Mouse (Mus musculus): Measurements from ENCODE around the gene Asb13. TPM values are rescaled to one million over a fixed set of nuclear protein-coding genes. Genes with fewer than 3 reads are reported as not detected.

The Asb13 gene
- total and polyA plus RNA-seq, 2 experiments from 2014 or later = 10.9 to 17.3 TPM

DNA sequence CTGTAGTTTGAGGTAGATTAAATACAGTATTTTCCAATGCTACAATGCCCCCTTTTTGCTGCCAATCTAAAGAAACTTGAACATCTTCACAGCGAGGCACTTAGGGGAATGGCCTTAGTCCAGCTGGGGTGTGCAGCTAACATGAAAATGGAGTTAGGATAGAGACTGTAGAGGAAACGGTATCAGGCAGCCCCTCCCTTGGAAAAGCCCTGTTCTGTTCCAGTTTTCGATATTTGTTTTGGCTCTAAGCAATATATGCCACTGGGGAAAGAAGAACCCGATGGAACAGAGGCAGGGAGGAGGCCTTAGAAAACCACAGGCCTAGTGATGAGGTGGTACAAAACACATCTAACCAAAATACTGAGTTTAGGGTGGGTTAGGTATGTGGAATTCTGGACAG lies 42.0 kb downstream of the Asb13 start:
- 85% methylated on average over 4 of the region's 4 CpGs for WGBS
- no peaks in the 10 kb centered on the region for H3K9me3 ChIP-seq (ENCODE audit: low read length)
- DNase-seq (ENCODE audit: low spot score) = no peak
- no peaks in the 10 kb centered on the region for H3K4me1 ChIP-seq (ENCODE audit: insufficient read depth, low read length)
- no peak overlapping the region for H3K4me2 ChIP-seq (ENCODE audit: low read depth, low read length, poor library complexity, severe bottlenecking)
- no peak for TF ChIP-seq CTCF (IDR thresholded peaks at IDR 0.05)
- no peak overlapping the region for H3K4me3 ChIP-seq (ENCODE audit: low read depth, low read length)
- no peak for ATAC-seq (ENCODE audit: low FRiP score)
- H3K36me3 ChIP-seq (ENCODE audit: insufficient read depth, low read length) = no peaks in the 10 kb centered on the region
- H3K9ac ChIP-seq (replicated peaks; ENCODE audit: low read length, poor library complexity, severe bottlenecking) = no peak overlapping the region
- H3K27ac ChIP-seq (ENCODE audit: low read depth, low read length) = no peak overlapping the region
- H3K27me3 ChIP-seq (ENCODE audit: insufficient read depth, low read length) = no peaks in the 10 kb centered on the region

DNA sequence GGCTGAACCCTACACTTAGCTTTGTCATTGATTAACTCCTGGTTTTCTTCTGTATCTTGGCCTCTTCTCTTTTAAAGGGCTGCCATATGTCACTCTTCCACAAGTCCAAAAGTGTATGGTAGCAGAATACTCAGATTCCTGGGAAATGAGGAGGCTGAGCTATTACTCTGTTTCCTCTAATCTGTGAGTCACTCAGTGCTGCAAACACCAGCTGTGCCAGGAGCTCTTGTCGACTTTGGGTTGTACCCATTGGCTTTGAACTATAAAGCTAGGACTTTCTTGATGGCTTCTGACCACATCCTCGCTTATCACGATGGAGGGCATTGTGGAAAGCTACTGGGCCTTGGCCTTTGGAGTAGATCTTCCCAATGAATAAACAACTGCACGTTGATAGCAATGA lies 45.3 kb downstream of the Asb13 start:
- ATAC-seq (ENCODE audit: low FRiP score) = no peak

DNA sequence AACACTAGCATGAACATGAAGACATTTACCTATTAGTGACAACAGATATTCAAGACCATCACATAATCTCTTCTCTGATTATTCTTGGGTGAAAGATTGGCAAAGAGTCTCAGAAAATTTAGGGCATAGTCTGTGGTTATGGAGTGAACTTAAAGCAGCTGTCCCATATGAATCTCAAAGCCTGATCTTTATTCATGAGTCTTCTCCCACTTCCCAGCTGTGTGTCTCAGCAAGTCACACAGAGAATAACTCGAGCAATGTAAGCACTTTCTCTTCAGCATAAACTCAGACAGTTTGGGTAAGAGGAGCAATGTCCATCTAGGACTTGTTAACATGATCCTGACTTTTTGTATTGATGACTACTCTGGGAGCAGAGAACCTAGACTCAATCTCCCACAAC lies 52.5 kb downstream of the Asb13 start:
- no peak for DNase-seq (ENCODE audit: low spot score)
- 63% methylated on average over 1 of the region's 1 CpGs for WGBS

More for the DNA sequence above, 45.3 kb downstream of the Asb13 start:
- H3K4me1 ChIP-seq (ENCODE audit: insufficient read depth, low read length) = no peaks in the 10 kb centered on the region
- H3K9me3 ChIP-seq (ENCODE audit: low read length) = no peaks in the 10 kb centered on the region
- H3K4me3 ChIP-seq (ENCODE audit: low read depth, low read length) = no peak overlapping the region
- no peaks in the 10 kb centered on the region for H3K27me3 ChIP-seq (ENCODE audit: insufficient read depth, low read length)
- no peak for TF ChIP-seq CTCF (IDR thresholded peaks at IDR 0.05)
- H3K9ac ChIP-seq (replicated peaks; ENCODE audit: low read length, poor library complexity, severe bottlenecking) = no peak overlapping the region
- H3K27ac ChIP-seq (ENCODE audit: low read depth, low read length) = no peak overlapping the region
- no peaks in the 10 kb centered on the region for H3K36me3 ChIP-seq (ENCODE audit: insufficient read depth, low read length)
- WGBS = 91% methylated on average over 4 of the region's 4 CpGs
- no peak for DNase-seq (ENCODE audit: low spot score)
- H3K4me2 ChIP-seq (ENCODE audit: low read depth, low read length, poor library complexity, severe bottlenecking) = no peak overlapping the region

DNA sequence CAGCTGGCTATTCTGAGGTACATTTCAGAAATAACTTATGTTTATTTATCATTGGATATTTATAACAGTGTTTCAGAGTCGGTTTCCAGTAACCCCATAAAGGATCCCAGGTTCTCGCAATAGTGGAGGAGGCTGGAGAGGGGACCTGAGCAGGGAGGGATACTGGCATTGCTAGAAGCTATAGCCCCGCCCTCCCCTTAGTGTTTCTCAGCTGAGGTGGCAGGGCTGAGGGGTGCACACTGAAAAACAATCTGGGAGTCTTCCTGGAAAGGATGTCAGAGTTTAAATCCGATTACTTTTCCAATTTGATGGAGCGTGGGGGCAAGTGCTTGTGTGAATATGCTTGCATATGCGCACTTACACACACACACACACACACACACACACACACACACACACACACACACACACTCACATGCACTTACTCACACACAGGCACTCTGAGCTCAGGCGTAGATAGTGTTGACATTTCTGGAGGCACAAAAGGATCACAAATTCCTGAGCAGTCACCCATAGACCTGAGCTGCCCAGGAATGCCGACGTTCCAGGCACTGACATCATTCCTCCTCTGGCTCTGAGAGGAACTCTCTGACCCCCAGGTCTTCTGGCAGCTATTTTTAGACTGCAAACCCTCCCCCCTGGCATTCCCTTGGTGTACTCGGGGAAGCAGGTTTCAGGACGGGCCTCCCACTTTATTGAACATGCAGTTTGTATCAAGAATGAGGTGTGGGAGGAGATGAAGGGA lies 60.9 kb downstream of the Asb13 start:
- Histone ChIP-seq H3K9ac (replicated peaks; ENCODE audit: low read length, poor library complexity, severe bottlenecking) (no peak overlapping the region), H3K9me3 (ENCODE audit: low read length) (no peaks in the 10 kb centered on the region), H3K36me3 (ENCODE audit: insufficient read depth, low read length) (no peaks in the 10 kb centered on the region), H3K4me1 (ENCODE audit: insufficient read depth, low read length) (no peaks in the 10 kb centered on the region), H3K4me2 (ENCODE audit: low read depth, low read length, poor library complexity, severe bottlenecking) (no peak overlapping the region), H3K27me3 (ENCODE audit: insufficient read depth, low read length) (no peaks in the 10 kb centered on the region), H3K4me3 (ENCODE audit: low read depth, low read length) (no peak overlapping the region), H3K27ac (ENCODE audit: low read depth, low read length) (no peak overlapping the region)
- DNase-seq (ENCODE audit: low spot score) = no peak
- TF ChIP-seq CTCF (IDR thresholded peaks at IDR 0.05) = no peak
- no peak for ATAC-seq (ENCODE audit: low FRiP score)
- 18% methylated on average over 11 of the region's 11 CpGs for WGBS

More for the DNA sequence above, 52.5 kb downstream of the Asb13 start:
- Histone ChIP-seq H3K27me3 (ENCODE audit: insufficient read depth, low read length) (no peaks in the 10 kb centered on the region), H3K9me3 (ENCODE audit: low read length) (no peaks in the 10 kb centered on the region), H3K4me2 (ENCODE audit: low read depth, low read length, poor library complexity, severe bottlenecking) (no peak overlapping the region), H3K9ac (replicated peaks; ENCODE audit: low read length, poor library complexity, severe bottlenecking) (no peak overlapping the region), H3K4me1 (ENCODE audit: insufficient read depth, low read length) (no peaks in the 10 kb centered on the region), H3K36me3 (ENCODE audit: insufficient read depth, low read length) (no peaks in the 10 kb centered on the region), H3K27ac (ENCODE audit: low read depth, low read length) (no peak overlapping the region), H3K4me3 (ENCODE audit: low read depth, low read length) (no peak overlapping the region)
- no peak for ATAC-seq (ENCODE audit: low FRiP score)
- no peak for TF ChIP-seq CTCF (IDR thresholded peaks at IDR 0.05)

DNA sequence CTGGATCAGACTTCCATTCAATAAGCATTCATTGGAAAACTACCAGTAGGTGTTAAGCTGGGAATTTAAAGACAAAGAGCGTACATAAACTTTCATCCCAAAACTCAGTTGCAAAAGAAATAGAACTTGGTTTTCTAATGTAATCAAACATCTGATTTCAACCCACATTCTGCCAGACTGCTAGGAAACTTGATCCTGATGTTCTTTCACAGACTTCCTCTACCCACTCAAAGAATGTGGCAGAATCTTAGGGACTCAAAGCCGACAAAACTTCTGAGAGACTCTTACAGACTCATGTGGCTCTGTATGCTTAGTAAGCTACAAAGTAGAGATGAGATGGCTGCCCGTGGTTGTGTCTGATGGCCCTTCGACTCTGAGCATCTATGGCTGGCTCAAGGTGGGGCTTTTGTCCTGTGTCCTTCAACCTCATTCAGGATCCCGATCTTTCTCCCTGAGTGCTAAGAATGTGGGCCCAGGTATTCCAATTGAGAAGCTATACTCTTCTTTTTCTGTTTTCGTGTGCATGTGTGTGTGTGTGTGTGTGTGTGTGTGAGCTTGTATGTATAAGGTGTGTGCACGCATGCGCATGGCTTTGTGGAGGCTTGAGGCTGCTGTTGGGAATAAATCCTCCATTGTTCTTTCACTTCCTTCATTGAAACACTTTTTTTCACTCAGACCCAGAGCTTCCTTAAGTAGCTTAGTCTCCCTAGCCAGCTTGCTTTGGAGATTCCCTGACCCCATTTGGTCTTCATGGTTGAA lies 63.3 kb downstream of the Asb13 start:
- Histone ChIP-seq H3K36me3 (ENCODE audit: insufficient read depth, low read length) (no peaks in the 10 kb centered on the region), H3K4me2 (ENCODE audit: low read depth, low read length, poor library complexity, severe bottlenecking) (no peak overlapping the region), H3K9ac (replicated peaks; ENCODE audit: low read length, poor library complexity, severe bottlenecking) (no peak overlapping the region), H3K27me3 (ENCODE audit: insufficient read depth, low read length) (no peaks in the 10 kb centered on the region), H3K4me1 (ENCODE audit: insufficient read depth, low read length) (no peaks in the 10 kb centered on the region), H3K27ac (ENCODE audit: low read depth, low read length) (no peak overlapping the region), H3K9me3 (ENCODE audit: low read length) (no peaks in the 10 kb centered on the region), H3K4me3 (ENCODE audit: low read depth, low read length) (no peak overlapping the region)
- no peak for TF ChIP-seq CTCF (IDR thresholded peaks at IDR 0.05)
- ATAC-seq (ENCODE audit: low FRiP score) (no peak), DNase-seq (ENCODE audit: low spot score) (no peak)
- 75% methylated on average over 8 of the region's 8 CpGs for WGBS

- Histone ChIP-seq H3K27ac (ENCODE audit: low read depth, low read length) (no peak overlapping the region), H3K9ac (replicated peaks; ENCODE audit: low read length, poor library complexity, severe bottlenecking) (no peak overlapping the region), H3K27me3 (ENCODE audit: insufficient read depth, low read length) (no peaks in the 10 kb centered on the region), H3K4me2 (ENCODE audit: low read depth, low read length, poor library complexity, severe bottlenecking) (no peak overlapping the region), H3K4me3 (ENCODE audit: low read depth, low read length) (no peak overlapping the region), H3K9me3 (ENCODE audit: low read length) (no peaks in the 10 kb centered on the region), H3K4me1 (ENCODE audit: insufficient read depth, low read length) (no peaks in the 10 kb centered on the region), H3K36me3 (ENCODE audit: insufficient read depth, low read length) (no peaks in the 10 kb centered on the region)
- no peak for TF ChIP-seq CTCF (IDR thresholded peaks at IDR 0.05)
- ATAC-seq (ENCODE audit: low FRiP score) (no peak), DNase-seq (ENCODE audit: low spot score) (no peak)
- 88% methylated on average over 4 of the region's 4 CpGs for WGBS
These were observed 66.9 kb downstream of the Asb13 start for GRCm38 (mm10) chr13:3700752-3701151.

Other genes starting within 250 kb of the Asb13 start
- 220 and 259 TPM in 2 replicates for gene Gdi2, start 96.0 kb upstream of the Asb13 start, total RNA-seq (2014; rRNA removed)
- gene Gdi2, start 96.0 kb upstream of the Asb13 start, polyA plus RNA-seq (2015; fragmentation: Nextera tagmentation; extraction: Ambion mirVana) = 370 and 371 TPM in 2 replicates
- 34.9 and 40.8 TPM in 2 replicates for gene Fam208b, start 22.9 kb upstream of the Asb13 start, total RNA-seq (2014; rRNA removed)
- gene Fam208b, start 22.9 kb upstream of the Asb13 start, polyA plus RNA-seq (2015; fragmentation: Nextera tagmentation; extraction: Ambion mirVana) = 6.8 and 10.1 TPM in 2 replicates
- gene Calml3, start 170.3 kb downstream of the Asb13 start, total RNA-seq (2014; rRNA removed) = 0.44 TPM in 1 of 2 replicates, not detected in the other
- not detected in 2 replicates for gene Calml3, start 170.3 kb downstream of the Asb13 start, polyA plus RNA-seq (2015; fragmentation: Nextera tagmentation; extraction: Ambion mirVana)
- 3.7 TPM in 1 of 2 replicates, not detected in the other for gene Calm4, start 203.7 kb downstream of the Asb13 start, total RNA-seq (2014; rRNA removed)
- gene Calm4, start 203.7 kb downstream of the Asb13 start, polyA plus RNA-seq (2015; fragmentation: Nextera tagmentation; extraction: Ambion mirVana) = not detected in 2 replicates
- not detected in 2 replicates for gene Calm5, start 220.1 kb downstream of the Asb13 start, total RNA-seq (2014; rRNA removed)
- gene Calm5, start 220.1 kb downstream of the Asb13 start, polyA plus RNA-seq (2015; fragmentation: Nextera tagmentation; extraction: Ambion mirVana) = not detected in 2 replicates